Mouse (Mus musculus) liver, embryonic 15.5 days (tissue): ENCODE measurements around the gene Etfb. TPM values are rescaled to one million over a fixed set of nuclear protein-coding genes. Genes with fewer than 3 reads are reported as not detected.

ENCODE experiments used
- ATAC-seq: fragments of 200-750 bp; cut with Nextera tagmentation; 2 replicates; pipeline ENCODE4 v1.8.0; 2017; ENCODE audit warnings: moderate number of reproducible peaks, mild to moderate bottlenecking, moderate library complexity; ENCODE audit not compliant: insufficient read depth
- H3K27ac ChIP-seq: fragments of 300-500 bp; sonication (generic); replicated peaks from 2 replicates; pipeline ENCODE4 v1.5.1; 2015; ENCODE audit warnings: mild to moderate bottlenecking, inconsistent platforms
- H3K27me3 ChIP-seq: fragments of 300-500 bp; sonication (generic); 2 replicates; pipeline ENCODE4 v1.6.1; 2015; ENCODE audit warnings: mild to moderate bottlenecking, inconsistent platforms
- H3K36me3 ChIP-seq: fragments of 300-500 bp; sonication (generic); replicated peaks from 2 replicates; pipeline ENCODE4 v1.6.1; 2015; ENCODE audit warnings: moderate library complexity, mild to moderate bottlenecking, inconsistent platforms
- H3K4me1 ChIP-seq: fragments of 300-500 bp; sonication (generic); replicated peaks from 2 replicates; pipeline ENCODE4 v1.6.1; 2015; ENCODE audit warnings: inconsistent platforms
- H3K4me2 ChIP-seq: fragments of 300-500 bp; sonication (generic); 2 replicates; pipeline ENCODE4 v1.6.1; 2015; ENCODE audit warnings: moderate library complexity, mild to moderate bottlenecking, inconsistent platforms
- H3K4me3 ChIP-seq: fragments of 300-500 bp; sonication (generic); replicated peaks from 2 replicates; pipeline ENCODE4 v1.5.1; 2015; ENCODE audit warnings: mild to moderate bottlenecking, inconsistent platforms
- H3K9ac ChIP-seq: fragments of 300-500 bp; sonication (generic); 2 replicates; pipeline ENCODE4 v1.6.1; 2015; ENCODE audit warnings: moderate library complexity, mild to moderate bottlenecking, inconsistent platforms
- H3K9me3 ChIP-seq: fragments of 300-500 bp; sonication (generic); replicated peaks from 2 replicates; pipeline ENCODE4 v1.6.1; 2016; ENCODE audit warnings: inconsistent platforms
- WGBS: fragments of 180-500 bp; shearing (Covaris S2); methylation state at CpG from one replicate; pipeline ENCODE4 v1.1.7; 2015; ENCODE audit warnings: mixed read lengths; ENCODE audit not compliant: insufficient replicate concordance; 5-methylcytosine and 5-hydroxymethylcytosine counted together
- polyA plus RNA-seq: library from polyadenylated mRNA; unstranded; fragments of >200 nt; fragmentation: Nextera tagmentation; extraction: Ambion mirVana; gene quantifications from 2 replicates; pipeline ENCODE4 v1.2.1, GENCODE M21; 2015

Etfb gene
- polyA plus RNA-seq, 1 experiment from 2014 or later, result 283 TPM

DNA sequence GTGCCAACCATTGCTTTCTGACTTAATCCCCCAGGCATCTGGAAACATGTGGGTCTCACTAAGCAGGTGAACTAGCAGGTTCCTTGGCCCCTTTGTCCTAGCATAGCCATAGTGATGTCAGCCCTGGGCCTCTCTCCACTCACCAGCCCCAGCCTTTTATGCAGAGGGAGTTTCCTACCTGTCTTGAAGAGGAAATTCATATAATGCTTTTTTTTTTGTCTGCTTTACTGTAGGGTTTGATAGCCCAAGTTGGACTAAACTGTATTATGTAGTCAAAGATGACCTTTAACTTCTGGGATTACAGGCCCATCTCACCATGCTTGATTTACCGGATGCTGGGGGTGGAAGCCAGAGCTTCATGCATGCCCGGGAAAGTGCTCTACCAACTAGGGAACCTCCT, 5.9 kb downstream of the Etfb start:
- Histone ChIP-seq H3K4me1 (peaks cover 30% of the 10 kb centered on the region), H3K27me3 (no peaks in the 10 kb centered on the region), H3K27ac (no peak overlapping the region), H3K9me3 (no peaks in the 10 kb centered on the region), H3K4me2 (no peak overlapping the region), H3K36me3 (peaks cover 33% of the 10 kb centered on the region), H3K9ac (no peak overlapping the region), H3K4me3 (no peak overlapping the region)
- 84% methylated on average over 2 of the region's 2 CpGs for WGBS
- ATAC-seq, result no peak

DNA sequence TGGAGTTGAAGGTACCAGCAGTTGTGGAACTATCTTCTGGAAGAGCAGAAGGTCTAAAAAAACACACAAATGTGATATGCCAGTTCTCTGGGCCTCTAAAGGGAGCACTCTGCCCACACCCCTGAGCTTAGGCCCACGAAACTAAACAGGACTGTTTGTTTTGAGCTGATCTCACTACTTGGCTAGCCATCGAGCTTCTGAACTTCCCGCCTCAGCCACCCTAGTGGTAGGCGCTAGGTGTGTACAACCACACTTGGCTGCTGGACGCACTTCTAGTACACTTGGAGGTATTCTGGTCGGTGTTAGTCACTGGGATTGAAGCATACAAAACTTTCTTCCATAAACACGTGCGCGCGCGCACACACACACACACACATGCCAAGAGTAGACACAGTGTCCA, 7.8 kb downstream of the Etfb start:
- whole genome bisulfite sequencing, result 88% methylated on average over 11 of the region's 11 CpGs
- H3K4me2 ChIP-seq, result no peak overlapping the region
- peaks cover 14% of the 10 kb centered on the region for H3K4me1 ChIP-seq
- no peaks in the 10 kb centered on the region for H3K27me3 ChIP-seq
- H3K36me3 ChIP-seq, result peaks cover 46% of the 10 kb centered on the region
- ATAC-seq, result no peak
- no peak overlapping the region for H3K27ac ChIP-seq
- H3K4me3 ChIP-seq, result no peak overlapping the region
- no peak overlapping the region for H3K9ac ChIP-seq
- no peaks in the 10 kb centered on the region for H3K9me3 ChIP-seq

DNA sequence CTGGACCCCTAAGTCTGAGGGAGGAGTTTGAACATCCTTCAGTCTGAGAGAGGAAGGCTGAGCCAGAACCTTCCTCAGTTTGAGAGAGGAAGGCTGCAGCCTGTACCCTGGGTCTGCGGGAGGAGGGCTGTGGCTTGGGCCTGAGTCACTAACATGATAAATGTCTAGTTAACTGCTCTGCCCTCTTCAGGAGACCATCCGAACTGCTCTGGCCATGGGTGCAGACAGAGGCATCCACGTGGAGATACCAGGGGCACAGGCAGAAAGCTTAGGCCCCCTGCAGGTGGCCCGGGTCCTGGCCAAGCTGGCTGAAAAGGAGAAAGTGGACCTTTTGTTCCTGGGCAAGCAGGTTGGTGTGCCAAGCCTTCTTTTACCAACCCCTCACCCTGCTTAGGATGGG, 8.7 kb downstream of the Etfb start:
- Histone ChIP-seq H3K27ac (no peak overlapping the region), H3K27me3 (no peaks in the 10 kb centered on the region), H3K4me3 (no peak overlapping the region), H3K36me3 (peaks cover 53% of the 10 kb centered on the region), H3K9ac (no peak overlapping the region), H3K4me1 (peaks cover 6% of the 10 kb centered on the region), H3K4me2 (no peak overlapping the region), H3K9me3 (no peaks in the 10 kb centered on the region)
- WGBS, result 27% methylated on average over 4 of the region's 4 CpGs
- no peak for ATAC-seq

DNA sequence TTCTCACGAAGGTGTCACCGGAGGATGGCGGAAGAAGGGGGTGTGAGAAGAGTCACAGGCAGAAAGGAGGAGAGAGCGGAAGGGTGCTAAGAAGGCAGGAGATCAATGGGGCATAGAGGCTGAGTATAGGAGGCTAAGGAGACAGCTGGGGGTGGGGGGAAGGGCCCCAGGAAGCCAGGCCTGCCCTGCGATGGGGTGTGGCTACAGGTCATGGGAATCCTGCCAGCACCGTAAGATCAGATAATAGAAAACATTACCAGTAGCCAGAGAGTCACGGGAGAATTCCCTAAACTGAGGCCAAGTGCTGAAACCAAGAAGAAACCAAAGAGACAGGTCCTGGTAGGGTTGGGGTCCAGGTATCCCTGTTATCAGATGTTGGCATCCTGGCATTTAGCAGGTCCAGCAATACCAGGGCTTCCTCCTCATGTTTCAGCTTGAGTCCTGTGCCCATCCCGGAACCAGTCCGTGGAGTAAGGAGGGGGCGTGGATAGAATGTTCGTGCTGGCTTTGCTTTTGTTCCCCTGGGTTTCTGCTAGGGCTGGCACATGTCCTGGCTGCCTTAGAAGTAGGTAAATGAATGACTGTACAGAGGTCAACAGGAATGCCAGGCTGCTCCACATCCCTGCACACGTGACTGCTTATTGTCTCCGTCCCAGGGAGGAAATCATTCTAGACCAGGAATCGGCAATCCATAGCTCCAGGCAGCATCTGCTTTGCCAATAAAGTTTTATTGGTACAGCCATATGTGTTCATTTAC, 9.9 kb downstream of the Etfb start:
- H3K4me1 ChIP-seq, result peaks cover 4% of the 10 kb centered on the region
- no peak for ATAC-seq

DNA sequence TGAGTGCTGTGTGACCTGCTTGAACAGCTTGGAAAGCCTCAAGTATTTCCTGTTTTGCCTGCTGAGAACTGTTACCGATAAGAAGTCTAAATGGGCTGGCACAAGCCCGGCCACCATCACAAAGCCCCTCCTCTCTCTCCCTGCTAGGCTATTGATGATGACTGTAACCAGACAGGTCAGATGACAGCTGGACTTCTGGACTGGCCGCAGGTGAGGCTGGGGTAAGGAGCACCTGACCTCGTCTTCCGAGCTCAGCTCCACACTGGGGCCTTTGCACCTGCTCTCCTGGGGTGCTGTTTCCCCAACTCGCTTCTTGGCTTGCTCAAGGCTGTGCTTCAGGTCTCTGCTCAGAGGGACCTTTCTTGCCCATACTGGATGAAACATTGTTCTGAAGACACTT, 10.5 kb downstream of the Etfb start:
- no peaks in the 10 kb centered on the region for H3K27me3 ChIP-seq
- 0 out of 2 replicates have a peak, but pooled peaks cover 4% of the 10 kb centered on the region for H3K4me1 ChIP-seq
- no peak overlapping the region for H3K4me2 ChIP-seq
- no peak overlapping the region for H3K4me3 ChIP-seq
- no peak for ATAC-seq
- no peak overlapping the region for H3K9ac ChIP-seq
- no peak overlapping the region for H3K27ac ChIP-seq
- H3K9me3 ChIP-seq, result no peaks in the 10 kb centered on the region
- H3K36me3 ChIP-seq, result peaks cover 57% of the 10 kb centered on the region
- 69% methylated on average over 6 of the region's 6 CpGs for WGBS

More for the DNA sequence above, 9.9 kb downstream of the Etfb start:
- no peak overlapping the region for H3K9ac ChIP-seq
- H3K9me3 ChIP-seq, result no peaks in the 10 kb centered on the region
- no peak overlapping the region for H3K4me2 ChIP-seq
- no peak overlapping the region for H3K27ac ChIP-seq
- WGBS, result 72% methylated on average over 14 of the region's 14 CpGs
- H3K36me3 ChIP-seq, result peaks cover 57% of the 10 kb centered on the region
- H3K27me3 ChIP-seq, result no peaks in the 10 kb centered on the region
- no peak overlapping the region for H3K4me3 ChIP-seq

DNA sequence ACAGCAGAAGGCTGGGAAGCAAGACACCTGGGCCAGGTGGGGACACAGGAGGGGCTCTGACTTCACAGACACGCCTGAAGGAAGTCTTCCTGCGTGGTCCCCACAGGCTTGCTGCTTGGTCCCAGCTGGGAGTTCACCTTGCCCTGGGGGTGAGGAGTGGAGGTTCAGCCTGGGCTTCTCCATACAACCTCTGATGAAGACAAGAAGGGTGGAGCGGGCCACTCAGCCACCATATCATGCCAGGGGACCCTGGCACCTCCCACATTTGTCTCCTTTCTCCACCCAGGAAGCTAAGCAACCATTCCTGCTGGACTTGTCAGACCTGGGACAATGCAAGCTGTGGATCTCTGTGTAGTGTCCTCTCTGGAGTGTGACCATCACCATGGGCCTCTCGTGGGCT, 19.0 kb downstream of the Etfb start, which contains the start of gene Vsig10l:
Gene Vsig10l (plus strand): TSS at position 301 of the 400 bp plus-strand sequence.
- no peak within 1 kb of the TSS for H3K9ac ChIP-seq
- H3K9me3 ChIP-seq, result no peaks in the 10 kb centered on the region
- WGBS, result 41% methylated on average over 4 of the region's 4 CpGs
- H3K4me1 ChIP-seq, result peaks cover 24% of the 10 kb centered on the region
- H3K27ac ChIP-seq, result no peak within 1 kb of the TSS
- H3K27me3 ChIP-seq, result peaks cover 15% of the 10 kb centered on the region
- no peak within 1 kb of the TSS for H3K4me3 ChIP-seq
- ATAC-seq, result no peak
- no peak within 1 kb of the TSS for H3K4me2 ChIP-seq
- H3K36me3 ChIP-seq, result peaks cover 2% of the 10 kb centered on the region; the same call in 1 of the 2 replicates

DNA sequence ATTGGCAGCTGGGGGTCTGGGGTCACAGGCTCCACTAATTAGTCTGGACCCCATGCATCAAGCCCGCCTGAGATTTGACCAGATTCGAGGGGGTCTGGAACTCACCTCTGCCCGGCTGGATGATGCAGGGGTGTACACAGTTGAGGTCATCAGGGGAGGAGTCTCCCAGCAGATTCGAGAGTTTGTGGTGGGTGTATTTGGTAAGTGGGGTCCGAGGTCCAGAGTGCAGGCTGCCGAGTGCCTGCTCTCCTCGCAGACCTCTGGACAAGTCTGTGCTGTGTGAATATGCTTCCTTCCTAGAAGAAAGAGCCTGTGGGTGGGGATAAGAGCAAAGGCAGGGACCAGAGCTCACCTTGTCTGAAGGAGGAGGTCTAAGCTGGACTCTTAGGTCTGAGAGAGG, 20.1 kb downstream of the Etfb start:
- Histone ChIP-seq H3K9me3 (no peaks in the 10 kb centered on the region), H3K36me3 (no peaks in the 10 kb centered on the region), H3K4me2 (no peak overlapping the region), H3K4me3 (no peak overlapping the region), H3K4me1 (peaks cover 24% of the 10 kb centered on the region), H3K27me3 (peaks cover 15% of the 10 kb centered on the region), H3K27ac (no peak overlapping the region), H3K9ac (no peak overlapping the region)
- WGBS, result 58% methylated on average over 7 of the region's 7 CpGs
- no peak for ATAC-seq

DNA sequence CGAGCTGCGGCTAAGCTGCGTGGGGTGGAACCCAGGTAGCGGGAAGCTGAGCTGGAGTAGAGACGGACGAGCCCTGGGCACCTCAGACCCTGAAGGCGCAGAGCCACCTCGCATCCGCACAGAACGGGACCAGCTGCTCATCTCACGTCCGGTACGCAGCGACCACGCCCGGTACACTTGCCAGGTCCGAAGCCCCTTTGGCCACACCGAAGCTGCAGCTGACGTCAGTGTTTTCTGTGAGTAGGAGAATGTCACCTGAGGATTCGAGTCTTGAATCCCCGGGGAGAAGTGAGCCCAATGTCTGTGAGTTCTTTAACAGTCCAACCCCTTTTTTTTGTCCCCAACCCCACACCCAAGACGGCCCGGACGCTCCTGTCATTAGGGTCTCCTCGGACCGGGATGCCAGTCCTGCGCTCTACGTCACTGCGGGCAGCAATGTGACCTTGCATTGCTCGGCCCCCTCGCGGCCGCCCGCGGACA, 21.0 kb downstream of the Etfb start:
- ATAC-seq, result no peak
- no peaks in the 10 kb centered on the region for H3K36me3 ChIP-seq
- 6% methylated on average over 35 of the region's 35 CpGs for WGBS
- H3K9me3 ChIP-seq, result no peaks in the 10 kb centered on the region
- peak overlapping the region; percentile 60 for H3K4me3 ChIP-seq
- peaks cover 24% of the 10 kb centered on the region for H3K4me1 ChIP-seq
- H3K4me2 ChIP-seq, result peak overlapping the region; percentile 94
- peak overlapping the region; percentile 46; the same call in 1 of the 2 replicates for H3K9ac ChIP-seq
- peaks cover 15% of the 10 kb centered on the region for H3K27me3 ChIP-seq
- no peak overlapping the region for H3K27ac ChIP-seq

DNA sequence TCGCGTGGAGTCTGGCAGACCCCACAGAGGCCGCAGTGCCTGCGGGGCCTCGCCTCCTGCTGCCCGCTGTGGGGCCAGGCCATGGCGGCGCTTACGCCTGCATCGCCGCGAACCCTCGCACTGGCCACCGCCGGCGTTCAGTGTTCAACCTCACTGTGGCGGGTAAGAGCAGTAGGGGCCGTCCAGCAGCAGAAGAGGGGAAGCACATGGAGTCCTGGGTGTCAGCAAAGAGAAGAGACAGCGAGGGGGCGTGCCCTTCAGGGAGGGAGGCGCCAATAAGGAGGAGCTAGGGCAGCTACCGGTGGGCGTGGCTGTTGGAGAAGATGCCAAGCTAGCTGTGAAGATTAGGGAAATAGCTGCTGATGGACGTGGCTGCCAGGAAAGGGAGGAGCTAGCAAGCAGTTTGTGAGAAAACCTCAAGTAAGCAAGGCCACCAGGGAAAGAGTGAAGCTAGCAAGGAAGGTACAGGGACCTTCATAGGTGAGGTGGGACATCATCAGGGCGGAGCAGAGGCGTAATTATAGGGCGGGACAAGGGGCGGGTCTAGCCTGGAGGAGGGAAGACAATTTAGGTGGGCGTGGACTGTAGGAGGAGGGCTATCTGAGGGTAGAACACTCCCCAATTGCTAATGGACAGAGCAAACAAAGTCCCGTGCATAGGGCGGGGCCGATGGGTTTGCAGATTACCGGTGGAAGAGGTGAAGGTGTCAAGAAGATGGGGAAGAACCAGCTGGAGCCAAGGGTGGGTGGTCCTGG, 21.6 kb downstream of the Etfb start:
- H3K9me3 ChIP-seq, result no peaks in the 10 kb centered on the region
- under 1% methylated on average over 33 of the region's 33 CpGs for WGBS
- peaks cover 24% of the 10 kb centered on the region for H3K4me1 ChIP-seq
- no peaks in the 10 kb centered on the region for H3K36me3 ChIP-seq
- H3K9ac ChIP-seq, result peak overlapping the region; percentile 46; the same call in 1 of the 2 replicates
- H3K27ac ChIP-seq, result peak overlapping the region; percentile 53
- H3K4me3 ChIP-seq, result peak overlapping the region; percentile 60
- peak; percentile 86 for ATAC-seq
- peak overlapping the region; percentile 94 for H3K4me2 ChIP-seq
- peaks cover 15% of the 10 kb centered on the region for H3K27me3 ChIP-seq

DNA sequence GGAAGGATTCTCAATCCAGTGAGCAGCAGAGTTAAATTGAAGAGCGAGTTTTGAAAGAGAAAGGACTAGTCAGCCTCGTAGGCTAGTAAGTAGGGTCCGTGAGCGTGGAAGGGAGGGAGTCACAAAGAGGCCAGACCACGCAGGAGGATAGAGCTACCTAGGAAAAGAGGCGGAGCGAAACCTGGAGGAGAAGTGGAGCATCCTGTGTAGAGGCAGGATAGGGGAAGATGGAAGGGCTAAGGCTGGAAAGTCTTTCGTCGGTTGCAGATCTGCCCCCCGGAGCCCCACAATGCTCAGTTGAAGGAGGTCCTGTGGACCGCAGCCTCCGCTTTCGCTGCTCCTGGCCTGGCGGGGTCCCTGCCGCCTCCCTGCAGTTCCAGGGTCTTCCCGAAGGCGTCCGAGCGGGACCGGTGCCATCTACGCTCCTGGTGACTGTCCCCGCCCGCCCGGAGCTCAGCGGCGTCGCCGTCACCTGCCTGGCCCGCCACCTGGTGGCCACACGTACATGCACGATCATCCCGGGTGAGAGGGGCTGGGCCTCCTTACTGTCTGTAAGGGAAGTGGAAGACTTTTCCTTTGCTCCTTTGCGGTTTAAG, 22.3 kb downstream of the Etfb start:
- Histone ChIP-seq H3K27me3 (peaks cover 15% of the 10 kb centered on the region), H3K27ac (peak overlapping the region; percentile 53; the same call in 1 of the 2 replicates), H3K4me2 (peak overlapping the region; percentile 94), H3K4me1 (peaks cover 24% of the 10 kb centered on the region), H3K9me3 (no peaks in the 10 kb centered on the region), H3K4me3 (peak overlapping the region; percentile 60), H3K36me3 (no peaks in the 10 kb centered on the region), H3K9ac (peak overlapping the region; percentile 28)
- WGBS, result 1% methylated on average over 33 of the region's 33 CpGs
- peak; percentile 47 for ATAC-seq

DNA sequence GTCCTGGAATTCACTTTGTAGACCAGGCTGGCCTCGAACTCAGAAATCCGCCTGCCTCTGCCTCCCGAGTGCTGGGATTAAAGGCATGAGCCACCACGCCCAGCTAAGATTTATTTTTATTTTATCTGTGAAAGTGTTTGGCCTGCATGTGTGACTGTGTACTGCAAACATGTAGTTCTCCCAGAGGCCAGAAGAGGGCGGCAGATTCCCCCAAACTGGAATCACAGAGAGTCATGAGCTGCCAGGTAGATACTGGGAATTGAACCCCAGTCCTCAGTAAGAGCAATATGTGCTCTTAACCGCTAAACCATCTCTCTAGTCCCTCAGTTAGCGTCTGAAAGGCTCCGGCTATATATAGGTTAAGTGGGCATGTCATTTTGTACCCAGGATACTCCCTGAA, 26.5 kb downstream of the Etfb start:
- no peak for ATAC-seq

More for the DNA sequence above, 26.5 kb downstream of the Etfb start:
- no peaks in the 10 kb centered on the region for H3K9me3 ChIP-seq
- no peaks in the 10 kb centered on the region for H3K36me3 ChIP-seq
- H3K27me3 ChIP-seq, result peaks cover 12% of the 10 kb centered on the region
- no peak overlapping the region for H3K27ac ChIP-seq
- 36% methylated on average over 8 of the region's 8 CpGs for WGBS
- H3K4me2 ChIP-seq, result no peak overlapping the region
- H3K4me3 ChIP-seq, result no peak overlapping the region
- no peak overlapping the region for H3K9ac ChIP-seq
- peaks cover 12% of the 10 kb centered on the region for H3K4me1 ChIP-seq
